Mouse (Mus musculus): ENCODE measurements at regions not wholly inside any gene's neighbourhood (a gene's known extent, or its start where the extent isn't known, plus 50 kb on each side); places are given as distances from the start of the nearest gene placed in this dataset.
"Not testable (repeated sequence)": the region's sequence is repeated elsewhere in the genome, so short reads cannot be mapped to it uniquely, and the experiment has no call there.

DNA sequence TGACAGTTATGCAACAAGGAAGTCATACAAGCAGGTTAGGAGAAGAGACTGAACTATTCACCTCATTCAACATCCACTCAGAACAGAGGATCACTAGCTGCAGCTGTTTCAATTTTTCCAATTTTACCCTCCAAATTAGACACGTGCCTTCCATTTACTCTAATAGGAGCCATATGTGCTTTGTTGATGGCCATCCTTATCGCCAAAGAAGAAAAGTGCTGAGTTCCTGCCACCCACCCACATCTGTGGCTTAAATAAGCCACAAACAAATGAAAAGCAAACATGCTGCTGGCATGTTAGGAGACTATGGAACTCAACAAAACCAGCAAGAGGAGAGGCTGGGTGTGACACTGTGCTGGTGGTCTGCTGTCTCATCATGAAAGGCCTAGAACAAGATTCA lies 1786.1 kb downstream of the 9330182O14Rik start:
- DNase-seq: no peak

DNA sequence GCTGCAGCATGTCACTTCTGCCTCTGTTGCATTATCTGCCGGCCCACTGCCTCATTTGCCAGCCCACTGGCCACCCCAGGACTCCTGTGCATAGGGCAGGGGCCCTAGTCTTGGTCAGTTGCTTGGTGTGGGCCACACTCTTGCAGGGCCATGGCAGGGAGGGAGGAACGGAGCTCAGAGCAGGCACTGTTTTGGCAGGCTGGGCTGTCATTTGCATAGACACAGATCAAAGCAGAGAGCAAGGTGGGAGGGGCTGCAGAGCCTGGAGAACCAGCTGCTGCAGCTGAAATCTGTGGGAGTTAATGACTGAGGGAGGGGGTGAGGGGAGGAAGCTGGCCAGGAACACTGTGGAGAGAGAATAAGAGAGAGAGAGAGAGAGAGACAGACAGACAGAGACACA lies 1802.5 kb downstream of the 9330182O14Rik start:
- DNase-seq: no peak

DNA sequence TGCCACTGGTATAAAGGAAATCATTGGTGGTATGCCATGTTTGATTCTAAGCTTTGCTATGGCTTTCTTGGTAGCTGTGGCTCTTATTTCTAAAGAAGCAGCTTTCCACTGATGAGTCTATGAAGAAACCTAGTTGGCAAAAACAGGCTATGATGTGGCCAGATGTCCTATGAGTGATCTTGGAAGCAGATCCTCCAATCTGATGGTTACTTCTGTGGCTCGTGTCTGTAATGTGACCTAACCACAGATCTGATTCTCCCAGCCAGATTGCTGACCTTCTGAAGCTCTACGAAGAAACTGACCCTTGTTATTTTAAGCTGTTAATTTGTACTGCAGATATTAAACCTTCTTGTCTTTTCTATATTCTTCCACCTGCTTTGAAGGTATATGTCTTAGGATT lies 1811.1 kb downstream of the 9330182O14Rik start:
- DNase-seq: no peak

DNA sequence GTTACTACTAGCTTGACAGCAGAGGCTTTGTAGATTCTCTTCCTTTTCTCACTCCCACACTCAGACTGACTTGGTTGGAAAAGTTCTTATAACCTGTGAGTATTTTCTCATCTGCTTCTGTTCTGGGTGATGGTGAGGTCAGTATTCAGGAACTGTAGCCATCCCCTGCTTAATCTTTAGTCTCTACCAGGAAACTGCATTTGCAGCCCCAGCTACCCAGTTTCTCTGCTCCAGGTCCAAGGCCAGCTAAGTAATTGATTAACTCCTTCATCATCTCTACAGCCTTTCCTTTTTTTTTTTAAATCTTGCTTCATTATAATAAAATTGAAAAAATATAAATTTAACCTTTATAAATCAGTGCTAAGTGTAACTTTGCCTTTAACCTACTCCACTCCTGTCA lies 1813.7 kb downstream of the 9330182O14Rik start:
- no peak for DNase-seq

DNA sequence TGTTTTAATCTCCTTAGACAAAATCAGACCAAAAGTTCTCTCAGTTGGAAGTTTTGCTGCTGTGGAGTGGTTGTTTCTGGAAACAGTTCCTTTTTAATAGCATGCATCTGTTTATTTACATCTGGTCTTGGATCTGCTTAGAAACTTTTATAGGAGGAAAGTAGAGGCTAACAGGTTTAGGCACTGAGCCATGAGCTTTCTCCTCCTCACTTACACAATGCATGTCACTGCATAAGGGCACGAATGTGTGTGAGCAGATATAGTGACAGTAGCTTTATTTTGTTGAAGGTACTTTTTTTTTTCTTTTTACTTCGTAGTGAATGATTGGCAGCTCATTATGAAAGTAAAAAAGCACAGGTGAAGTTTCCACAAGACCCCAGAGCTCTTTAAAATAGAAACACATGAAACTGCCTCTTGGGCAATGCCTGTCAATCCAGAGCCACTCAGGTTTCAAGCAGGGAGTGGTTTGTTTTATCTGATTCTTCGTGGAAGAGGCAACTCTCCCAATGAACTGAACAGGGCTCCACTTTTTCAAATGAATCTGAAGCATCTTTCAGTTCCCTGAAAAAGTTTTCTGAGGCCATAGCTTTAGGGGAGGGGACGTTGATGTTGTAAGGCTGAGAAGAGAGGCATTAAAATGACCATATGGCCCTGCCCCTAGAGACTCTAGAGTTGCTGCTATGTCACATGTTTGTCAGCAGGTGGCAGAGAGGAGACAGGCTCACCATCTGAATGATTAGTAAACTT lies 1814.4 kb downstream of the 9330182O14Rik start:
- DNase-seq: peak; percentile 22

DNA sequence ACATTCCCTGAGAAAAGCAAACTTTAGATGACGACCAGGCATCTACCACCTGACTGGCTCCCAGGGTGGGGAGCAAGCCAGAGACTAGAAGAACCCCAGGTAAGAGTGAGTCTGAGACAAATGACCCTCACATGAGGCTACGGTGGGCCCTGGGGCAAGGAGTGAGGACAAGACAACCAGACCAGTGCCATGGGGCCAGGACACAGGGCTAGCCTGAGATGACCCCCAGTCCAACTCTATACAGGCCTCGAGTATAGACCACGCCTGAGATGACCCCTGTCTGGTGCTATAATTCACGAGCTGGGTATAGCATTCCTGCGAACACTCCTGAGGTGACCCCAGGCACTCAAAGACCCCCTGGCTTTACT lies 1814.9 kb downstream of the 9330182O14Rik start:
- no peak for DNase-seq

DNA sequence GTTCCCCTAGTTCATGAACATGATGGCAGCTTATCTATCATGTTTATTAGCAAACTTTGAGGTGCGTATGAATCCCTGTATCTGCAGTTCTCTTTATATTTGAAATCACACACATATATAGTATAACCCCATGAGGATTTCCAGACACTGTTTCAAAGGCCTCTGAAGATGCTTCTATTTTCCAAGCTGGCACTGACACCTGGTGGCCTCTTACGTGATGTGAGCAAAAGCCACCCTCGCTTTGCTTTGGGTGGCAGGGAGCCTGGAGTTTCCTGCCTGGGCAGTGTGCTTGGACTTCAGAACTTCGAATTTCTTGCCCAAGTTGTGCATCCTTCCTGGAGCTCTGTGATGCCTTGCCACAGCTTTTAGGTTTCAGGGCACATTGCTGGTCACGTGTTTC lies 1817.1 kb downstream of the 9330182O14Rik start:
- DNase-seq: peak; percentile 56

DNA sequence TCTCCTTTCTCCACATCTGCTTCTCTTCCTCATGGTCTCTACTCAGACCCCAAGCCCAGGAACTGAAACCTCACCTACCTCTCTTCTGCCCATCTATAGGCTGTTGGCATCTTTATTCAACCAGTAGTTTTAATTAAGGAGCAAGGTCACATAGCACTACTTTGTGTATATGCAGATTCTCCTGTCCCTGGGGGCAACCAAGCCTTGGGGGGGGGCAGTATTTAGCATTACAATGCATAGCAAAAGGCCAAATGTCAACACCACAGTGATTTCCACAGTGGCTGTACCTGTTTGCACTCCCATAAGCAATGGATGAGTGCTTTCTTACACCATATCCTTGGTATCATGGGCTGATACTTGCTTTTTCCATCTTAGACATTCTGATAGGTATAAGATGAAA lies 1826.4 kb downstream of the 9330182O14Rik start:
- no peak for DNase-seq

DNA sequence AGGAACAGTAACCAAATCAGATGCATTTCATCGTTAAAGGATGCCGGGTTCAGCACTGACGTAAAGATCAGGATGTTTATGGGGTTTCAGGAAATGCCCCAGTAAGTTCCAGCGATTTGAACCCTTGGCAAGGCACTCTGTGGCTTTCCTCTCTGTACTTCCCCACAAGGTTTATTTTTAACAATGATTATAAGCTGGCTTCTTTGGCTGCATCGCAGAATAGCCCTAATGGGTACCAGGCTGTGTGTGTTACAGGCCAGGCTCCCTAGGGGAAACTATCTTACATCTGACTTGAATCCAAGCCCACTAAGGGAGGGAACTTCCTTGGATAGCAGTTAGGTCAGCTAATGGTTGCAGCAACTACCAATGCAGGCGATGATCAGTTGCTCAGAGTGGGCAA lies 1836.7 kb downstream of the 9330182O14Rik start:
- no peak for DNase-seq

DNA sequence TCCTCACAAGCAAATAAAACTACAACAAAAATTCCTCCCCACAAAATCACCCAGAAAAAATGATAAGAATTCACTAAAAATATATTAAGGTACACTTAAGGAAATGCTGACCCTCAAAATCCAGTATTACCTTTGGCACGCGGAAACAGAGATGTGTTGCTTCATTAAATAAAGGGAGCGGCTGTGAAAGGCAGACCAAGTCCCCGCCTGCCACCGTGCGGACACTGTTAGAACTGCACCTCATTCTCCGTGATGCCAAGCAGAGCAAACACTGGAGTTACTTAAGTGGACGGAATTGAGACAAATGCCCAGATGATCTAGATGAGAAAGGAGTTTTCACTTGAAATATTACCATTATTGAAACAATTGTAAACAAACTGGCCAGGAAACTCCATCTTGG lies 1839.1 kb downstream of the 9330182O14Rik start:
- peak; percentile 89 for DNase-seq

DNA sequence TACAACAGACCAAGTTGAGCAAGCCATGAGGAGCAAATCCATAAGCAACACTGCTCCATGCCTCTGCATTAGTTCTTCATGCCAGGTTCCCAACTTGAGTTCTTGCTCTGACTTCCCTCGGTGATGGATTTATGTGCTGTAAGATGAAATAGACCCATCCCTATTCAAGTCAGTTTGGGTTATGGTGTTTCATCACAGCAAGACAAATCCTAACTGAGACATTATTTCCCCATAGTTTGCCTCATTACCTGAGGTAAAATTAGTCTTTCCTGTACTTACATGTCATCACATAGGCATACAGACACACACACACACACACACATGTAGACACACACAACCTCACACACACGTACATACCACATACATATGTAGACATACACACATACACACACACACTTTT lies 1843.0 kb downstream of the 9330182O14Rik start:
- no peak for DNase-seq

DNA sequence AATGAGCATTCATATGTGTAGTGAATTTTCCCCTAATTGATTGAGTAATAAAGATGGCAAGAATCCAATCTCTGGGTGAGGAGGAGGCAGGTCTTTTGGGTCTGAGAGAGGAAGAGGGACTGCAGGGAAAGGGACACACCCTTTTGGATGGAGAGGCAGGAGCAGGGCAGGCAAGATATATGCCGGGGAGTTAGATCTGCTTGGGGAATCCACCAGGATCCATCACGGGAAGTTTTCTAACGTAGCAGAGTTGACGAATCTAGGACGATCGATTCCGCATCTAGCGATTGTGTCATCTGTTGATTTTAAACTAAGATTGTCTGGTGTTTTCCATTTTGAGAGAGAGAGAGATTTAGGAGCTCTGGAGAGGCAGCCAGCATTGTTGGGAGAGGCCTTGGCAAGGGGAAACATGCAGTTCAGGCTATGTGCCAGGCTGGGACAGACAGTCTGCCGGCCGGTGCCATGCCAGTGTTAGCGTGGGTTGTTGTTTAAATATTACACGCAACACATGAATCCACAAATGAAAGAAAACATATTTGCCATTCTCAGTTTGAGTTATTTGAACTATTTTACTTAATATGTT lies 1843.6 kb downstream of the 9330182O14Rik start:
- peak; percentile 21 for DNase-seq

DNA sequence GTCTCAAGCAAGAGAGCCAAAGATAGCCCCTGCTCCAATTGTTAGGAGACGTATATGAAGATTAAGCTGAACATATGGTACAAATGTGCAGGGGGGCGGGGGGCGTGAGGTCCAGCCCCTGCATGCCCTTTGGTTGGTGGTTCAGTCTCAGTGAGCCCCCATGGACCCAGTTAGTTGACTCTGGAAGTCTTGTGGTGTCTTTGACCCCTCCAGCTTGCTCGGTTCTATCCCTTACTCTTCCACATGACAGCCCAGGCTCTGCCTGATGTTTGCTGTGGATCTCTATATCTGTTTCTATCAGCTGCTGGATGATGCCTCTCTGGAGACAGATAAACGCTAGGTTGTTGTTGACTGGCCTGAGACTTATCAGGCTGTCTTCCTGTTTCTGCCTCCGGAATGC lies 1849.1 kb downstream of the 9330182O14Rik start:
- DNase-seq: no peak

DNA sequence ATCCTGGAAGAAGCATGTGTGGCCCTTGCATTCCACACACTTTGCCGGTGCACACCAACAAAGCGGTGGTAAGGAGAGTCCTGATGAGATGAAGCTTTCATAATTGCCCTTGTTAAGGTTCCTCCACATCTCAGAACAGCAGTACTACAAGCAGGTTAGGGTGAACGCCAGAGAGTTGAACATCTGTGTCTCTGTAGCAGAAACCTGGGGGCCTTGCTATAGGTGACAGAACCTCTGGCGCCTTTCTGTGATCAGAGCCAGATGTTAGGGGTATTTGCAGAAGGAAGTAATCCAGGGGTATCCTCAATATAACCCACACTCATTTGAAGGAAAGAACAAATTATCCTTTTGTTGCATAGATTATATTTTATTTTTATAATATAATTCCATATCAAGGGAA lies 1850.1 kb downstream of the 9330182O14Rik start:
- no peak for DNase-seq

DNA sequence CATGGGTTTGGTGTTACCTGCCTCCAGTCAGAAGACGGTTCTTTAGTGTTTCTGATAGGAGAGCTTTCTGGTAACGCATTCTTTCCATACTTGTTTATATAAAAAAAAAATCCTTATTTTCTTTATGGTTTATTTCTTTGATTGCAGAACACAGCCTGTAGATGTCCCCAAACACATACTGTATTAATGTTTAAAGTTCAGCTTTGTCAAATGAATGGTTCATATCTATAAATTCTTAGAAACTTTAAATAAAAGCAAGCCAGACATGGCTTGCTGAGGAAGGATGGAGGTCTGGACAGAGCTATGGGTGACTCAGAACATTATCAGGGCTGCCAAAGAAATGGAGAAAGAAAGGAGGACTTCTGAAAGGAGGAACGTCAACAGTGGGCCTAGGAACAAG lies 1852.1 kb downstream of the 9330182O14Rik start:
- DNase-seq: no peak

DNA sequence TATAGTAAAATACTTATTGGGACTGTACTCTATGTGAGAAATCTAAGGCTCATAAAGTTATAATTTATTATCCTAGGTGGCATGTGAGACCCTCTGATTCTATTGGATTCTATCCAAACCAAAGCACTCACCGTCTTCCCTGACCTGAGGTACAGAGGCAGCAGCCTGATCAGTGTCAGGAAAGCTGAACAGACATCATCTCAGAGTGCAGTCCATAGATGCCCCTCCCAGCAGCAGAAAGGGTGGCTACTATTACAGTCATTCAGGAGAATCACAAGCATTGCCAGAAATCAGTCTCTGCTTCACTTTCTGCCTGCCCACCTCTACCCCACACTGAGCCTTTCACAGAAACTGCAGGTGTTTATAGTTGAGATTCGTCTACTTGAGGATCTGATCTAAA lies 1854.9 kb downstream of the 9330182O14Rik start:
- no peak for DNase-seq

DNA sequence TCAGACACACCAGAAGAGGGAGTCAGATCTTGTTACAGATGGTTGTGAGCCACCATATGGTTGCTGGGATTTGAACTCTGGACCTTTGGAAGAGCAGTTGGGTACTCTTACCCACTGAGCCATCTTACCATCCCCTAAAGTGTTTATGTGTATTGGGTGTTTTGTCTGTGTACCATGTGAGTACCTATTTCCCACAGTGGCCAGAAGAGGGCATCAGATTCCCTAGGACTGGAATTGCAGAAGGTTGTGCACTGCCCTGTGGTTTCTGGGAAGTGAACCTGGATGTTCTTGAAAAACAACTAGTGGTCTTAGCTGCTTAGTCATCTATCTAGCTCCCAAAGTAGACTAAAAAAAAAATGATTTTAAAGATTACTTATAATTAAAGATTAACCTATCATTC lies 1857.7 kb downstream of the 9330182O14Rik start:
- DNase-seq: no peak

DNA sequence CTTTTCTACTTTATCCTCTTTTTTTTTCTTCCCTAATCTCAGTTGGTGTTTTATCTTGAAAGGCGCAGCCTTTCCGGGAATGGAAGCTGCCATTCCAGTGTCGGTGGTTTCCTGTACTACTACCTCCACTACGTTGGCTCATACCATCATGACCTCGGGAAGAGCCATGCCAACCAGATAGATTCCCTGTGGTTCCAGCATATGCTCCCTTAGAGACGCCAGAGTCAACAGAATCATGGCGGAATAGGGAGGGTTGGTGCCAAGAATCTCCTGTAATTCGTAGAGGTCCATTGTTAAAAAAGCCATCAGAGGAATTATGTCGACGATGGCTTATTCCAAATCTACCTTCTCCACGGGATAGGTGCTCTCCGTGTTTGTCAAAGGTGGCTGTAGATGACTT lies 1898.1 kb downstream of the 9330182O14Rik start:
- not testable (repeated sequence) for DNase-seq

DNA sequence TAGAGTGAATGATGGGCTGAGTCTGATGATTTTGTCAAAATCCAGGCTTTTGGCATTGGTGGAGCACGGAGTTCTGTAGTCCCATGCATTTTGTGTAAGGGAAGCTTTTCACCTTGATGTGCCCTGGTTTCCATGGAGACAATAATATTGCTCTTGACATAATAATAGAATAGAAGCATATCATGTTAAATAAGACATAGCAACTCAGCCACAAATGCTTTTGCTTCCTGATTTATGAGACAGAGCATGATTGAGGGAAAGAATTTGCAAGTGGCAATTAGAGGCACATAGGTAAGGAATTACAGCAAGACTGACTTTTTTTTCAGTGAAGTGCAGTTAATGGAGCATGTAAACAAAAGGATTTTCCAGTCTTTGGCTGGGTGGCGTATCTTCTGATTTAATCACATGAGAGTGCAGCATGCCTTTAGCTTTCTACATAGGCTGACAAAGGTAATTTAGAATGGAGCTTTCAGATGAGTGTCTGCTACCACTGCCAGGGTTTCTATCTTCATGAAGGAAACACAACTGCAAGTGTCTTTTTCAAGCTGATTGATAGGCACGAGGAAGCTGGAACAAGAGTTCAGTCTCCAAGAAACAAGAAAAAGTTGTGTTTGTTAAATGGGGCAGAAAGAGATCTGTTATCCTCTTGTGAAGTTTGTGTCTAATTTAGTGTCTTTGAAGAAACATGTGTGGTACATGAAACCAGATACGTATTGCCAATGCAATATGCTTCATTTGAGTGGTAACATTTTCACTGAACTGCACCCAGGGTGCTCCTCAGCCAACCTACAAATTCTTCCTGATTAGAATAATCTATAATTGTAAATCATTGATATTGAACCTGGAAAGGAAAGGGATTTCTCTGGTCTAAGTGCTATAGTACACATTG lies 1913.2 kb downstream of the 9330182O14Rik start:
- DNase-seq: no peak

DNA sequence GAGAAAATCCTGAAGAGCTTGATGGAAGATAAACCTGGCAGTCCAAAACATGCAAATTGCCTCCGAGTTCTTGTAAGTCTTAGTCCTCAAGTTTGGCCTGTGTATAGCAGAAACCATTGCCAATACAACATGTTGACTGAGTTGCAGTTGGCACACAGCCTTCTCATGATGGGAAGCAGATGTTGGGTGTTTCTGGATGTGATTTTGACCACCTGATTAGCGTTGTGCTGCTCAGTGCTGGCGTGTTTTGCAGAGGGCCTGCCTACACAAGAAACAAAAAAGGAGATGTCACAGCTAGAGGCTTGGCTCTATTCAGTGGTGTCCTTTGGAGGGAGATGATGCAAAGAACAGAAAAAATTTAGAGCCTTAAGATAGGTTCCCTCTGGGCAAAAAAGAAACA lies 1922.6 kb downstream of the 9330182O14Rik start:
- peak; percentile 7 for DNase-seq

DNA sequence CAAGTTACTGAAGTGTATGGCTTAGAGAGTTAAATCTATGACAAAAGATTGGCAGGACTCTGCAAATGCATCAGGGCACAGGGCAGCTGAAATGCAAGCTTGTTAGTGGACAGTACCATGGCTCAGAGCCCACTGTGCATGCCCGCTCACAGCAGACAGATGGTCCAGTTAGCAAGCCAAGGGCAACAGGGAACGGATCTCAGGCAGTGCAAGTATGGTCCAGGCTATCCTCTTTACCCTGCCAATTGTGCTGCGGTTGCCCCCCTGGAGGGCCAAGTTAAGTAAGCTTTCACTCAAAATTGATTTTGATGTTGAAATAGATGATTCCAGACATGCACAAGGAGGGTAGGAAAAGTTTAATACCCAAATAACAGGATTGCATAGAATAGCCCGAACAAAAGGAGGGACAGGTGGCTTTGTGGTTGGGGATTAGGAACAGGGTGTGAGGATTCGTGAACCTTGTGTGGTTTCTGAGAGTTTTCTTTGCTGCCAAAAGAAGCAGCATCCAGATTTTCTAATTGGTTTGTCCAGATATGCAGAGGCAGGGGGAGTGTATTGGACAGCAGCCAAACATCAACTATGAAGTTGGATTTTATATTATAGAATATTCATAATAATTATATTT lies 1934.2 kb downstream of the 9330182O14Rik start:
- DNase-seq: peak; percentile 5

DNA sequence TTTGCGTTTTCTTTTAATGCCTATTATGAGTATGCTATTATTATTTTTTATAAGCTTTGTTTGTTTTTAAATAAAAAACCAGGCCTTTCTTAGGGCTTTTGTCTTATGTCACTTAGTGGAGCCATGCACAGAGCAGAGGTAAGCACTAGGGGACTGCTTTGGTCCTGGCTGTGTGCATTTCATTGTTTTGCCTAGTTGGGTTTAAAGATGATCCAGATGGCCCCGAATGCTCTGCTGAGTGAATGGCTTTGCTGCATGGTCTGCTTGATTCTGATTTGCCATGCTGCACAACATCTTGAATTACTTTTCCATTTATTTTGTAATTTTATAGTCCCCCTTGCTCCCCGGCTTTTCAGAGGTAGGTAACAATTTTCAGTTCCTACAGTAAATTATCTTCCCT lies 1934.9 kb downstream of the 9330182O14Rik start:
- no peak for DNase-seq

DNA sequence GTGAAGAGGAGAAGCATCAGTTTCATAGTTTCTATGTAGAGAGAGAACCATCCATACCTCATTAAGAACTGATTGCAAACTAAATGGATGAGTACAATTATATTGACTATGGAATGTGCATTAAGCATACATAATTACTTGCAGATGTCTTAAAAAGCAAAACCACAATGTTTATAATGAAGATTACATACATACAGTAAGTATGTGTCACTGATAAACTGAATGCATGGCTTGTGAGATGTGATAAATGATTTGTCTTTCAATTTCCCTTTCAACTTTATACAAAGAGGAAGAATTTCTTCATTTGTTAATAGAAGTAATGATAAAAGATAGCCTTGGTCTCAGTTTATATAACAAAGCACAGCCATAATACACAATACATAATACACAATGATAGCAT lies 1939.3 kb downstream of the 9330182O14Rik start:
- no peak for DNase-seq

Data from adrenal gland, postnatal 14 days (tissue).